Mouse (Mus musculus): ENCODE results near the gene Rgs14.

The Rgs14 gene

GRCm38 (mm10) chr13:55404853-55405782, 35.6 kb downstream of the Rgs14 start:
- peak; percentile 40 for DNase-seq (ENCODE audit: low spot score)

GRCm38 (mm10) chr13:55405783-55406390, 36.4 kb downstream of the Rgs14 start:
- no peak for DNase-seq (ENCODE audit: low spot score)

- no peak for DNase-seq (ENCODE audit: low spot score)
These were observed 37.8 kb downstream of the Rgs14 start for GRCm38 (mm10) chr13:55407341-55407740.

- no peak for DNase-seq (ENCODE audit: low spot score)
These were observed 39.1 kb downstream of the Rgs14 start for GRCm38 (mm10) chr13:55408546-55409120.

- no peak for DNase-seq (ENCODE audit: low spot score)
These were observed 42.3 kb downstream of the Rgs14 start for GRCm38 (mm10) chr13:55411826-55412225.

GRCm38 (mm10) chr13:55412643-55413307, 43.2 kb downstream of the Rgs14 start:
- DNase-seq (ENCODE audit: low spot score), result no peak

GRCm38 (mm10) chr13:55413333-55413732, 43.8 kb downstream of the Rgs14 start:
- DNase-seq (ENCODE audit: low spot score), result no peak

- DNase-seq (ENCODE audit: low spot score), result no peak
These were observed 45.3 kb downstream of the Rgs14 start, which contains the start of gene Pfn3 for GRCm38 (mm10) chr13:55414743-55415380. TSS of gene Pfn3 (minus strand) at chr13:55415232.

- peak; percentile 67 for DNase-seq (ENCODE audit: low spot score)
These were observed 48.5 kb downstream of the Rgs14 start for GRCm38 (mm10) chr13:55418004-55418403.

GRCm38 (mm10) chr13:55419142-55419541, 49.6 kb downstream of the Rgs14 start:
- no peak for DNase-seq (ENCODE audit: low spot score)

GRCm38 (mm10) chr13:55420018-55420932, 50.7 kb downstream of the Rgs14 start:
- no peak for DNase-seq (ENCODE audit: low spot score)

- DNase-seq (ENCODE audit: low spot score), result no peak
These were observed 51.6 kb downstream of the Rgs14 start for GRCm38 (mm10) chr13:55420933-55421800.

GRCm38 (mm10) chr13:55426613-55427012, 57.1 kb downstream of the Rgs14 start, which contains the start of gene F12:
TSS of gene F12 (minus strand) at chr13:55426793.
- DNase-seq (ENCODE audit: low spot score), result no peak

GRCm38 (mm10) chr13:55429226-55429888, 59.8 kb downstream of the Rgs14 start:
- peak; percentile 44 for DNase-seq (ENCODE audit: low spot score)

- no peak for DNase-seq (ENCODE audit: low spot score)
These were observed 61.0 kb downstream of the Rgs14 start for GRCm38 (mm10) chr13:55430566-55430965.

- DNase-seq (ENCODE audit: low spot score), result no peak
These were observed 62.6 kb downstream of the Rgs14 start for GRCm38 (mm10) chr13:55431889-55432685.

Measured in ovary, adult 18-20 months (tissue).